Mouse (Mus musculus) embryo, embryonic 11 days (tissue): ENCODE results near the gene Rcor3.
A peak's percentile ranks its signal among the peaks of the same experiment; 100 is the strongest.

Source experiments
- DNase-seq: peaks from one replicate; pipeline ENCODE4 v3.0.0-alpha.2; 2015

The Rcor3 gene

GRCm38 (mm10) chr1:192092879-192093660 lies 44.8 kb downstream of the Rcor3 start:
- DNase-seq, result peak; percentile 87

GRCm38 (mm10) chr1:192091806-192092772 lies 45.8 kb downstream of the Rcor3 start, which contains the start of gene Traf5:
TSS of gene Traf5 (minus strand) at chr1:192092559.
- DNase-seq, result peak; percentile 96

- DNase-seq, result no peak
Measured at GRCm38 (mm10) chr1:192090689-192091567, 46.9 kb downstream of the Rcor3 start.

GRCm38 (mm10) chr1:192090281-192090680 lies 47.6 kb downstream of the Rcor3 start:
- no peak for DNase-seq

GRCm38 (mm10) chr1:192089208-192090166 lies 48.4 kb downstream of the Rcor3 start:
- no peak for DNase-seq

GRCm38 (mm10) chr1:192088011-192088410 lies 49.9 kb downstream of the Rcor3 start:
- DNase-seq, result no peak

- DNase-seq, result no peak
Measured at GRCm38 (mm10) chr1:192087098-192087497, 50.8 kb downstream of the Rcor3 start.

GRCm38 (mm10) chr1:192086279-192087037 lies 51.4 kb downstream of the Rcor3 start:
- no peak for DNase-seq

GRCm38 (mm10) chr1:192085218-192085617 lies 52.6 kb downstream of the Rcor3 start:
- no peak for DNase-seq

- DNase-seq, result no peak
Measured at GRCm38 (mm10) chr1:192082646-192083045, 55.2 kb downstream of the Rcor3 start.

- DNase-seq, result no peak
Measured at GRCm38 (mm10) chr1:192081129-192081528, 56.7 kb downstream of the Rcor3 start.

GRCm38 (mm10) chr1:192079121-192079520 lies 58.7 kb downstream of the Rcor3 start:
- DNase-seq, result no peak

- DNase-seq, result no peak
Measured at GRCm38 (mm10) chr1:192078406-192078805, 59.5 kb downstream of the Rcor3 start.

GRCm38 (mm10) chr1:192076796-192077535 lies 60.9 kb downstream of the Rcor3 start:
- no peak for DNase-seq

- no peak for DNase-seq
Measured at GRCm38 (mm10) chr1:192076101-192076500, 61.8 kb downstream of the Rcor3 start.

- no peak for DNase-seq
Measured at GRCm38 (mm10) chr1:192074824-192075223, 63.0 kb downstream of the Rcor3 start.

GRCm38 (mm10) chr1:192072426-192072825 lies 65.4 kb downstream of the Rcor3 start:
- no peak for DNase-seq

GRCm38 (mm10) chr1:192070618-192071051 lies 67.2 kb downstream of the Rcor3 start:
- DNase-seq, result no peak

GRCm38 (mm10) chr1:192069971-192070591 lies 67.8 kb downstream of the Rcor3 start:
- DNase-seq, result peak; percentile 47
